Mouse (Mus musculus) stomach, postnatal 0 days (tissue): ENCODE measurements around the gene Krtap11-1.

Experiments
- CTCF ChIP-seq: IDR thresholded peaks from 2 replicates; pipeline ENCODE4 v1.5.1; 2016; ENCODE audit warnings: antibody characterized with exemption, low read depth, mild to moderate bottlenecking, moderate library complexity
- EP300 ChIP-seq: optimal IDR thresholded peaks from 2 replicates; pipeline ENCODE3; 2016; ENCODE audit warnings: antibody characterized with exemption

DNA sequence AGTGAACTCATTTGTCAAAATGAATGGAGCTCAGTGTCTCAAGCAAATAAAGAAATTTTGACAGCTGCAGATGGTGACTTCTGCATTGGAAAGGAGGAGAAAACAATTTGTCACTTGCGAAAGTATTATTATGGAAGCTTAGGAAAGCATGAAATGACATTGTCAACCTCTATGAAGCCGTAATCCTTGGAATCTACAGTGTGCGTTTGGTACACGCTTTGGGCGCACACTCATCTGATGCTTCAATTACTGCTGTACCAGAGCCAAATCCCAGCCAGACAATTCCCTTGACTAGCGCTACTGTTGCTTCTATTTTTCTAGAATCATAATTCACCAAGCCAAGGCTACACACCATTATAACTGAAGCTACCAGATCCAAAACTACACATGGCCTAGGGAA lies 33.6 kb downstream of the Krtap11-1 start:
- TF ChIP-seq CTCF (no peak), EP300 (no peak)
